Comparison of ENCODE assay signal across 16 mouse cellular contexts in the genomic region with DNA sequence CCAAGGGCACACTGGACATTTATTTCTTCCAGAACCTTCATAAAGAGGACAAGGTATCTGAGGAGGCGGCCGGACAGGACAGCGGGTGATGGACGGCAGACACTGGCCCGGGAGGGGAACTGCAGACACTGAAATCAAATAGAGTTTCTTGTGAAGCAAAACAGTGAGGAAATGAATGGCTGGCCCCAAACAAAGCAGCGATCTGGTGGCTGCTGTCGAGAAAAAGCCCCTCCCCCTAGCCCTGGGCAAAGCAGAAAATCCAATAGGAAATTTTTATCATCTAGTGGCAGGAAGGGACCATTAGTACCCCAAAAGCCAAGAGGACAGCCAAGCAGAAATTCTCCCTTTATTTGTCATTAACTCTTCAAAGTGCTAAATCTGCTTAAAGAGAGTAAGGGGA. TPM values are rescaled to one million over a fixed set of nuclear protein-coding genes. Genes with fewer than 3 reads are reported as not detected.
DNase-seq lines count a peak whose midpoint lies in the region; ATAC-seq lines count a peak whose summit lies in the region.
"Had no signal": no experiment of that assay in that cellular context is flagged by ENCODE, and none has a peak within 500 bp of the region (broad histone marks: within the 10 kb centered on the region; RNA-seq: fewer than 3 reads in every experiment).

No protein-coding gene starts in this region.

- intact Hi-C loops in gastrocnemius, postnatal 36 days (cut with DNase I) = no loop called here

- 19% methylated on average over 7 of the region's 7 CpGs for WGBS in hindbrain, embryonic 11.5 days
- 17% methylated on average over 7 of the region's 7 CpGs for WGBS in hindbrain, embryonic 16.5 days
- WGBS in forebrain, embryonic 14.5 days = 9% methylated on average over 7 of the region's 7 CpGs
- WGBS in midbrain, embryonic 14.5 days = 13% methylated on average over 7 of the region's 7 CpGs

- ATAC-seq in hindbrain, embryonic 11.5 days (ENCODE audit: low FRiP score) = peak; percentile 14; the same call in 1 of the 2 replicates
- ATAC-seq in hindbrain, embryonic 16.5 days = no peak
- ATAC-seq in forebrain, embryonic 14.5 days = peak; percentile 52; the same call in 1 of the 2 replicates
- no peak for ATAC-seq in midbrain, embryonic 14.5 days (ENCODE audit: low FRiP score, low TSS enrichment)

- no peaks in the 10 kb centered on the region for H3K27me3 ChIP-seq in hindbrain, embryonic 11.5 days (ENCODE audit: control insufficient read depth, insufficient read depth, low read length)
- no peaks in the 10 kb centered on the region for H3K27me3 ChIP-seq in hindbrain, embryonic 16.5 days (replicated peaks; ENCODE audit: control insufficient read depth, insufficient read depth, low read length)
- H3K27me3 ChIP-seq in forebrain, embryonic 14.5 days (replicated peaks; ENCODE audit: control insufficient read depth, insufficient read depth, low read length) = no peaks in the 10 kb centered on the region
- no peaks in the 10 kb centered on the region for H3K27me3 ChIP-seq in midbrain, embryonic 14.5 days (ENCODE audit: control insufficient read depth, insufficient read depth, low read length)
- H3K27me3 ChIP-seq: stomach, embryonic 15.5 days had no signal

- peak; percentile 51 for DNase-seq in hindbrain, embryonic 11.5 days (ENCODE audit: low spot score)
- peak; percentile 47 for DNase-seq in embryo, embryonic 10.5 days (ENCODE audit: low spot score)
- peak; percentile 48 for DNase-seq in forebrain, embryonic 14.5 days (ENCODE audit: low spot score)
- peak; percentile 65 for DNase-seq in midbrain, embryonic 14.5 days
- no peak for DNase-seq in gastrocnemius, postnatal 36 days
- DNase-seq in cerebellum, adult 9-11 months = no peak
- DNase-seq in heart, adult 11 months = no peak
- DNase-seq: cerebellum, adult 11-12 months; right cerebral cortex, adult 18-20 months; spleen, adult 18-20 months had no signal

- no peak overlapping the region for H3K4me3 ChIP-seq in hindbrain, embryonic 11.5 days (ENCODE audit: low read depth, low read length)
- H3K4me3 ChIP-seq in hindbrain, embryonic 16.5 days (ENCODE audit: low read length) = no peak overlapping the region
- H3K4me3 ChIP-seq in forebrain, embryonic 14.5 days (ENCODE audit: low read depth, low read length) = no peak overlapping the region
- no peak overlapping the region for H3K4me3 ChIP-seq in midbrain, embryonic 14.5 days (replicated peaks; ENCODE audit: low read depth, low read length)
- H3K4me3 ChIP-seq: stomach, embryonic 15.5 days had no signal

- H3K36me3 ChIP-seq in hindbrain, embryonic 11.5 days (ENCODE audit: control insufficient read depth, insufficient read depth, low read length) = no peaks in the 10 kb centered on the region
- no peaks in the 10 kb centered on the region for H3K36me3 ChIP-seq in hindbrain, embryonic 16.5 days (ENCODE audit: control insufficient read depth, insufficient read depth, low read length)
- H3K36me3 ChIP-seq in forebrain, embryonic 14.5 days (ENCODE audit: control insufficient read depth, insufficient read depth, low read length) = no peaks in the 10 kb centered on the region
- no peaks in the 10 kb centered on the region for H3K36me3 ChIP-seq in midbrain, embryonic 14.5 days (ENCODE audit: control insufficient read depth, insufficient read depth, low read length)
- H3K36me3 ChIP-seq: stomach, embryonic 15.5 days had no signal

- no peaks in the 10 kb centered on the region for H3K9me3 ChIP-seq in hindbrain, embryonic 11.5 days (ENCODE audit: control insufficient read depth, low read length)
- H3K9me3 ChIP-seq in hindbrain, embryonic 16.5 days (ENCODE audit: control insufficient read depth, low read length) = no peaks in the 10 kb centered on the region
- no peaks in the 10 kb centered on the region for H3K9me3 ChIP-seq in forebrain, embryonic 14.5 days (replicated peaks; ENCODE audit: control insufficient read depth, low read length)
- H3K9me3 ChIP-seq in midbrain, embryonic 14.5 days (ENCODE audit: control insufficient read depth, low read length) = no peaks in the 10 kb centered on the region
- H3K9me3 ChIP-seq: stomach, embryonic 15.5 days had no signal

- H3K4me1 ChIP-seq in hindbrain, embryonic 11.5 days (replicated peaks; ENCODE audit: control insufficient read depth, insufficient read depth, low read length) = peaks cover 6% of the 10 kb centered on the region; the same call in 1 of the 2 replicates
- H3K4me1 ChIP-seq in hindbrain, embryonic 16.5 days (ENCODE audit: control insufficient read depth, insufficient read depth, low read depth, low read length) = peaks cover 4% of the 10 kb centered on the region
- H3K4me1 ChIP-seq in forebrain, embryonic 14.5 days (ENCODE audit: control insufficient read depth, insufficient read depth, low read length) = peaks cover 14% of the 10 kb centered on the region
- H3K4me1 ChIP-seq in midbrain, embryonic 14.5 days (ENCODE audit: control insufficient read depth, insufficient read depth, low read length) = peaks cover 12% of the 10 kb centered on the region
- H3K4me1 ChIP-seq: stomach, embryonic 15.5 days had no signal

- peak overlapping the region; percentile 30; the same call in 1 of the 2 replicates for H3K27ac ChIP-seq in hindbrain, embryonic 11.5 days (ENCODE audit: low read depth, low read length)
- H3K27ac ChIP-seq in hindbrain, embryonic 16.5 days (ENCODE audit: low read depth, low read length) = no peak overlapping the region
- no peak overlapping the region for H3K27ac ChIP-seq in forebrain, embryonic 14.5 days (ENCODE audit: low read depth, low read length)
- peak overlapping the region; percentile 60; the same call in 1 of the 2 replicates for H3K27ac ChIP-seq in midbrain, embryonic 14.5 days (replicated peaks; ENCODE audit: low read depth, low read length)
- H3K27ac ChIP-seq: kidney, postnatal 0 days; stomach, embryonic 15.5 days had no signal

- H3K9ac ChIP-seq in hindbrain, embryonic 11.5 days (ENCODE audit: low read depth, low read length) = no peak overlapping the region
- H3K9ac ChIP-seq in hindbrain, embryonic 16.5 days (ENCODE audit: low read depth, low read length) = no peak overlapping the region; the same call in 1 of the 2 replicates
- H3K9ac ChIP-seq in forebrain, embryonic 14.5 days (ENCODE audit: low read length) = no peak overlapping the region; the same call in 1 of the 2 replicates
- H3K9ac ChIP-seq in midbrain, embryonic 14.5 days (replicated peaks; ENCODE audit: low read length) = no peak overlapping the region
- H3K9ac ChIP-seq: stomach, embryonic 15.5 days had no signal

- H3K4me2 ChIP-seq in hindbrain, embryonic 11.5 days (replicated peaks; ENCODE audit: low read depth, low read length) = peak overlapping the region; percentile 17; the same call in 1 of the 2 replicates
- H3K4me2 ChIP-seq in hindbrain, embryonic 16.5 days (ENCODE audit: low read length) = no peak overlapping the region
- H3K4me2 ChIP-seq in forebrain, embryonic 14.5 days (ENCODE audit: low read length) = peak overlapping the region; percentile 21; the same call in 1 of the 2 replicates
- no peak overlapping the region for H3K4me2 ChIP-seq in midbrain, embryonic 14.5 days (ENCODE audit: low read length)
- H3K4me2 ChIP-seq: liver, embryonic 11.5 days; stomach, embryonic 15.5 days had no signal

RNA-seq across cellular contexts. Expression of gene Npy, which starts 42.9 kb away (rescaled TPM):
- polyA plus RNA-seq in hindbrain, embryonic 11.5 days (2014; fragmentation: Nextera tagmentation; extraction: Ambion mirVana) = 7.4 and 13.4 TPM in 2 replicates
- polyA plus RNA-seq in hindbrain, embryonic 16.5 days (2015; fragmentation: Nextera tagmentation; extraction: Ambion mirVana) = 161 and 167 TPM in 2 replicates
- polyA plus RNA-seq in forebrain, embryonic 14.5 days (2014; fragmentation: Nextera tagmentation; extraction: Ambion mirVana) = 107 and 115 TPM in 2 replicates
- 120 and 146 TPM in 2 replicates for polyA plus RNA-seq in midbrain, embryonic 14.5 days (2014; fragmentation: Nextera tagmentation; extraction: Ambion mirVana)
- total RNA-seq in gastrocnemius, postnatal 36 days (2021) = not detected
- total RNA-seq: megakaryocyte, adult 5-6 weeks had no signal
- polyA plus RNA-seq: C2C12; liver, embryonic 11.5 days had no signal

Comparison
In these comparisons a context has a peak if more than half of its experiments do, and no peak if none do; other contexts are left out.
1. ATAC-seq: peak in hindbrain, embryonic 11.5 days (single experiment) and forebrain, embryonic 14.5 days (single experiment); none in hindbrain, embryonic 16.5 days (single experiment) and midbrain, embryonic 14.5 days (single experiment).
2. H3K27ac ChIP-seq: peak in hindbrain, embryonic 11.5 days (single experiment) and midbrain, embryonic 14.5 days (single experiment); none in hindbrain, embryonic 16.5 days (single experiment) and forebrain, embryonic 14.5 days (single experiment).
3. H3K4me2 ChIP-seq: peak in hindbrain, embryonic 11.5 days (single experiment) and forebrain, embryonic 14.5 days (single experiment); none in hindbrain, embryonic 16.5 days (single experiment) and midbrain, embryonic 14.5 days (single experiment).
4. DNase-seq: peak in hindbrain, embryonic 11.5 days (single experiment), embryo, embryonic 10.5 days (single experiment), forebrain, embryonic 14.5 days (single experiment) and midbrain, embryonic 14.5 days (single experiment); none in gastrocnemius, postnatal 36 days (0 of 2), cerebellum, adult 9-11 months (single experiment) and heart, adult 11 months (single experiment).